Mouse (Mus musculus): ENCODE measurements around the gene Smg9. TPM values are rescaled to one million over a fixed set of nuclear protein-coding genes. Genes with fewer than 3 reads are reported as not detected.

The Smg9 gene
- total RNA-seq, 1 experiment: 25.7 TPM

DNA sequence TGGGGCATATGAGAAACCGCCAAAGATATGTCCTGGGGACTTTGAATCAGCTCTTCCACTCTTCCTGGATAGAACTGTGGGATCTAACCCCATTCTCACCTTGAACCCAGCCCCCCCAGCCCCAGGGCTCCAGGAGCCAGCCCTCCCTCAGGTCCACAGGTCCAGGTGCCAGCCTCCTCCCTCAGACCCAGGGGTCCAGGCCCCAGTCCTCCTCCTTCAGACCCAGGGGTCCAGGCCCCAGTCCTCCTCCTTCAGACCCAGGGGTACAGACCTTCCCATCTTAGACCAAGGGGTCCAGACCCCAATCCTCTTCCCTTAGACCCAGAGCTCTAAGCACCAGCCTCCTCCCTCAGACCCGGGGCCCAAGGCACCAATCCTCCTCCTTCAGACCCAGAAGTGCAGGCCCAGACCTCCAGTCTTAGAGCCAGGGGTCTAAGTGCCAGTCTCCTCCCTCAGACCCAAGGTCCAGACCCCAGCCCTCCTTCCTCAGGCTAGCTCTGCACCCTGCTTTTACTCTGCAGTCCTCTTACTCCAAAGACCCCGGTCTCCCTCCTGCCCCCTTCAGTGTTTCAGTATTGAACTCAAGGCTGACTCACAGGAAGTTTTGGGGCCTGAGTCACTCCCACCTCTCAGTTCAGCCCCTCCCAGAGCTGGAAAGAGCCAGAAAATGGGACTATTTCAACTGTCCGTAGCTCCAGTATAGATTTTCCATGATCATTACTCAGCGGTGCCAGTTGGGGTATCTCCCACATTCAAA, 34.0 kb upstream of the Smg9 start:
- no peaks in the 10 kb centered on the region for H3K9me3 ChIP-seq (ENCODE audit: control insufficient read depth, insufficient read depth, low read depth, low read length)
- no peak for DNase-seq (ENCODE audit: low read depth, low spot score)
- peaks cover 0 to 8% of the 10 kb centered on the region in 2 experiments; a peak in 1 of 4 replicates for H3K4me1 ChIP-seq (ENCODE audit: control insufficient read depth in 2 of 2, insufficient read depth in 2 of 2, low read length in 2 of 2, poor library complexity in 1 of 2)
- TF ChIP-seq HCFC1 (IDR thresholded peaks at IDR 0.05; ENCODE audit: borderline replicate concordance, insufficient read depth, low read length): no peak
- no peak for TF ChIP-seq MAFK (IDR thresholded peaks at IDR 0.05; ENCODE audit: insufficient read depth, low read depth, low read length)
- TF ChIP-seq ZNF384 (IDR thresholded peaks at IDR 0.05; ENCODE audit: low read depth, low read length): no peak
- no peak for TF ChIP-seq ZC3H11A (IDR thresholded peaks at IDR 0.05; ENCODE audit: borderline replicate concordance, low read depth, low read length)
- no peak for TF ChIP-seq CHD2 (IDR thresholded peaks at IDR 0.05; ENCODE audit: low read depth, low read length)
- in situ Hi-C loops (cut with MboI; ENCODE audit: low sequenced_read_pairs in 2 of 2, unreplicated experiment in 2 of 2): loop anchor here (25.0 kb wide), 1 partner anchor 403 kb away; the partner anchor contains the start of genes Vmn1r180 (in 2 of the 2) and Vmn1r181 (in 2 of the 2)
- H3K36me3 ChIP-seq (ENCODE audit: control insufficient read depth, insufficient read depth, low read length, poor library complexity, severe bottlenecking): no peaks in the 10 kb centered on the region
- H3K4me3 ChIP-seq (ENCODE audit: insufficient read depth in 1 of 2, low read depth in 1 of 2, low read length in 2 of 2, poor library complexity in 1 of 2, severe bottlenecking in 1 of 2): no peak overlapping the region
- no peak overlapping the region for H3K9ac ChIP-seq (ENCODE audit: insufficient read depth, low read depth, low read length, poor library complexity, severe bottlenecking)
- no peak overlapping the region for H3K27ac ChIP-seq (ENCODE audit: insufficient read depth, low read depth, low read length, poor library complexity, severe bottlenecking)

DNA sequence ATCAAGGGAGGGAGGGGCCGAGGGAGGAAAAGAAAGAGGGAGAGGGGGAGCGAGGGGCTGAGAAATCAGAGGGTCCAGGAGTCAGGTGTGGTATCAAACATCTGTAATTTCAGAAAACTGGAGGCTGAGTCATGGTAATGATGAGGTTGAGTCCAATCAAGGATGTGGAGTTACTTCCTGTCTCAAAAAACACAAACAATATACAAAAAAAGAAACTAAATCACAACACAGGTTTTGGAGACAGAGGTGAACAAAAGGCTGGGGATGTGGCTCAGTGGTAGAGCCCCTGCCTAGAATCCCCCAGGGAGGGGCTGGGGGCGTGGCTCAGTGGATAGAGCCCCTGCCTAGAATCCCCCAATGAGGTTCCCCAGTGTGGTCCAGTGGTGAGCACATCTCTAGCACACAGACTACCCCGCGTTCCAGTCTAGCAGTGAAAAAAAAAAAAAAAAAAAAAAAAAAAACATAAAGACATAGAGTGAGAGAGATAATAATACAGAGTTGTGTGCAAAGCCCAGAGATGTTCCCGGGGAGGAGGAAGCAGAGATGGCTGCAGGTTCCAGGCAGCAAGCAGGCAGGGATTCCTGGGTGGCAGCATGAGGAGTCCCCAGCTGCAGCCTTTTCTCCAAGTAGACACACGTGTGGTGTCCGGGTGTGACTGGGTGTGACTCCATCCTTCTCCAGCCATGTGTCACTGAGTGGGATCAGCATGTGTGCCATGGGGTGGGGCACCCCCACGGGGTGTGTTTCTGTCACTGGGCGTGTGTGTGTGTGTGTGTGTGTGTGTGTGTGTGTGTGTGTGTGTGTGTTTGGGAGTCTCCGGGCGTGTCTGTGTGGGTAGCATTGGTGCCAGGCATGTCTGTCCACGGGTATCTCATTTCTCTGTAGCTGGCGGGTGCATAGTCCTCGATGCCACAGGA, 32.4 kb upstream of the Smg9 start:
- Histone ChIP-seq H3K4me1 (ENCODE audit: control insufficient read depth in 2 of 2, insufficient read depth in 2 of 2, low read length in 2 of 2, poor library complexity in 1 of 2) (peaks cover 0 to 8% of the 10 kb centered on the region in 2 experiments; a peak in 1 of 4 replicates), H3K9ac (ENCODE audit: insufficient read depth, low read depth, low read length, poor library complexity, severe bottlenecking) (no peak overlapping the region), H3K27ac (ENCODE audit: insufficient read depth, low read depth, low read length, poor library complexity, severe bottlenecking) (no peak overlapping the region), H3K36me3 (ENCODE audit: control insufficient read depth, insufficient read depth, low read length, poor library complexity, severe bottlenecking) (no peaks in the 10 kb centered on the region), H3K4me3 (ENCODE audit: insufficient read depth in 1 of 2, low read depth in 1 of 2, low read length in 2 of 2, poor library complexity in 1 of 2, severe bottlenecking in 1 of 2) (no peak overlapping the region), H3K9me3 (ENCODE audit: control insufficient read depth, insufficient read depth, low read depth, low read length) (no peaks in the 10 kb centered on the region)
- no peak for TF ChIP-seq ZC3H11A (IDR thresholded peaks at IDR 0.05; ENCODE audit: borderline replicate concordance, low read depth, low read length)
- no peak for TF ChIP-seq CHD2 (IDR thresholded peaks at IDR 0.05; ENCODE audit: low read depth, low read length)
- no peak for DNase-seq (ENCODE audit: low read depth, low spot score)
- in situ Hi-C loops (cut with MboI; ENCODE audit: low sequenced_read_pairs in 2 of 2, unreplicated experiment in 2 of 2): loop anchor here (25.0 kb wide), 1 partner anchor 405 kb away; the partner anchor contains the start of genes Vmn1r180 (in 2 of the 2) and Vmn1r181 (in 2 of the 2)

DNA sequence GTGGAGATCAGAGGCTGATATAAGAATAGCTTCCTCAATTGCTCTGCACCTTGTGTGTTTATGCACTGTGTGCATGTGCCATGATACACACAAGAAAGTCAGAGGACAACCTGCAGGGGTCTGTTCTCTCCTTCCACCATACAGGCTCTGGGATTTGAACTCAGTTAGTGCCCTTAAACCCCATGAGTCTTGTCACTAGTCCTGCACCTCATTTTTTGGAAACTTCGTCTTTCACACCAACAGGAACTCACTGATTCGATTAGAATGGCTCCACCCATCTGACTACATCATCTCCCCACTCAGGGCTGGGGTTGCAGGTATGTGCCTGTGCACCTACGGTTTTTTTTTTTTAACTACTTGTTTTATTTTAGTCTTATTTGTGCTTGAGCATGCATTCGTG, 31.2 kb upstream of the Smg9 start:
- H3K9me3 ChIP-seq (ENCODE audit: control insufficient read depth, insufficient read depth, low read depth, low read length): no peaks in the 10 kb centered on the region
- H3K36me3 ChIP-seq (ENCODE audit: control insufficient read depth, insufficient read depth, low read length, poor library complexity, severe bottlenecking): no peaks in the 10 kb centered on the region
- H3K4me1 ChIP-seq (ENCODE audit: control insufficient read depth in 2 of 2, insufficient read depth in 2 of 2, low read length in 2 of 2, poor library complexity in 1 of 2): peaks cover 0 to 14% of the 10 kb centered on the region in 2 experiments; a peak in 2 of 4 replicates
- no peak overlapping the region for H3K9ac ChIP-seq (ENCODE audit: insufficient read depth, low read depth, low read length, poor library complexity, severe bottlenecking)
- DNase-seq (ENCODE audit: low read depth, low spot score): no peak
- no peak for TF ChIP-seq ZNF384 (IDR thresholded peaks at IDR 0.05; ENCODE audit: low read depth, low read length)
- no peak for TF ChIP-seq HCFC1 (IDR thresholded peaks at IDR 0.05; ENCODE audit: borderline replicate concordance, insufficient read depth, low read length)
- no peak for TF ChIP-seq ZC3H11A (IDR thresholded peaks at IDR 0.05; ENCODE audit: borderline replicate concordance, low read depth, low read length)
- no peak for TF ChIP-seq CHD2 (IDR thresholded peaks at IDR 0.05; ENCODE audit: low read depth, low read length)
- TF ChIP-seq MAFK (IDR thresholded peaks at IDR 0.05; ENCODE audit: insufficient read depth, low read depth, low read length): no peak
- in situ Hi-C loops (cut with MboI; ENCODE audit: low sequenced_read_pairs in 2 of 2, unreplicated experiment in 2 of 2): loop anchor here (25.0 kb wide), 1 partner anchor 406 kb away; the partner anchor contains the start of genes Vmn1r180 (in 2 of the 2) and Vmn1r181 (in 2 of the 2)
- no peak overlapping the region for H3K4me3 ChIP-seq (ENCODE audit: insufficient read depth in 1 of 2, low read depth in 1 of 2, low read length in 2 of 2, poor library complexity in 1 of 2, severe bottlenecking in 1 of 2)
- H3K27ac ChIP-seq (ENCODE audit: insufficient read depth, low read depth, low read length, poor library complexity, severe bottlenecking): no peak overlapping the region

DNA sequence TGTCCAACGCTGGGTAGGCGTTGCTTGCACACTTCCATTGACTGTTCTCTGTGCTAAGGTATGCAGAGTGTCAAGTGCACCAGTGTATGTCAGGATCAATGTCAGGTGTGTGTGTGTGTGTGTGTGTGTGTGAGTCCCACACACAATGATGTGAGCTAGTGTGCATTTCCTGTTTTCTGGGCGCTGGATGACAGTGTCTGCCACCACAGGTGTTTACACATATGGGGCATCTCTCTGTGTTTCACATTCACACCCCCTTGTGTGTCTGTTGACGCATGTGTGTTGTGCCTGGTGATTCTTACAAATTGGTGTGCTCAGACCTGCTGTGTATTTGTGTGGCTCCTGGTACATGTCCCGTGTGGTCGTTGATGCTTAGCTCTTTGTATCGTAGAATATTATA, 30.5 kb upstream of the Smg9 start:
- DNase-seq (ENCODE audit: low read depth, low spot score): no peak
- no peak overlapping the region for H3K4me3 ChIP-seq (ENCODE audit: insufficient read depth in 1 of 2, low read depth in 1 of 2, low read length in 2 of 2, poor library complexity in 1 of 2, severe bottlenecking in 1 of 2)
- TF ChIP-seq MAFK (IDR thresholded peaks at IDR 0.05; ENCODE audit: insufficient read depth, low read depth, low read length) (no peak), ZC3H11A (IDR thresholded peaks at IDR 0.05; ENCODE audit: borderline replicate concordance, low read depth, low read length) (no peak), CHD2 (IDR thresholded peaks at IDR 0.05; ENCODE audit: low read depth, low read length) (no peak), ZNF384 (IDR thresholded peaks at IDR 0.05; ENCODE audit: low read depth, low read length) (no peak), HCFC1 (IDR thresholded peaks at IDR 0.05; ENCODE audit: borderline replicate concordance, insufficient read depth, low read length) (no peak)
- H3K9ac ChIP-seq (ENCODE audit: insufficient read depth, low read depth, low read length, poor library complexity, severe bottlenecking): no peak overlapping the region
- H3K4me1 ChIP-seq (ENCODE audit: control insufficient read depth in 2 of 2, insufficient read depth in 2 of 2, low read length in 2 of 2, poor library complexity in 1 of 2): peaks cover 0 to 17% of the 10 kb centered on the region in 2 experiments; a peak in 2 of 4 replicates
- no peak overlapping the region for H3K27ac ChIP-seq (ENCODE audit: insufficient read depth, low read depth, low read length, poor library complexity, severe bottlenecking)
- H3K36me3 ChIP-seq (ENCODE audit: control insufficient read depth, insufficient read depth, low read length, poor library complexity, severe bottlenecking): no peaks in the 10 kb centered on the region
- in situ Hi-C loops (cut with MboI; ENCODE audit: low sequenced_read_pairs in 2 of 2, unreplicated experiment in 2 of 2): loop anchor here (25.0 kb wide), 1 partner anchor 407 kb away; the partner anchor contains the start of genes Vmn1r180 (in 2 of the 2) and Vmn1r181 (in 2 of the 2)
- no peaks in the 10 kb centered on the region for H3K9me3 ChIP-seq (ENCODE audit: control insufficient read depth, insufficient read depth, low read depth, low read length)

Data from ES-E14 (cell line).